Mouse (Mus musculus) adrenal gland, postnatal 25 days (tissue): ENCODE measurements around the gene Ank3. TPM values are rescaled to one million over a fixed set of nuclear protein-coding genes. Genes with fewer than 3 reads are reported as not detected.

Experiments
- DNase-seq: peaks from one replicate; pipeline ENCODE4 v3.0.0; 2021; ENCODE audit warnings: mixed read lengths
- total RNA-seq: library from RNA; stranded (reverse); gene quantifications from 2 replicates; pipeline ENCODE4 v1.2.3, GENCODE M21; 2021

The Ank3 gene
- total RNA-seq, 1 experiment from 2014 or later, result 18.2 TPM

GRCm38 (mm10) chr10:70004058-70004457, 605.5 kb downstream of the Ank3 start:
- no peak for DNase-seq

DNA sequence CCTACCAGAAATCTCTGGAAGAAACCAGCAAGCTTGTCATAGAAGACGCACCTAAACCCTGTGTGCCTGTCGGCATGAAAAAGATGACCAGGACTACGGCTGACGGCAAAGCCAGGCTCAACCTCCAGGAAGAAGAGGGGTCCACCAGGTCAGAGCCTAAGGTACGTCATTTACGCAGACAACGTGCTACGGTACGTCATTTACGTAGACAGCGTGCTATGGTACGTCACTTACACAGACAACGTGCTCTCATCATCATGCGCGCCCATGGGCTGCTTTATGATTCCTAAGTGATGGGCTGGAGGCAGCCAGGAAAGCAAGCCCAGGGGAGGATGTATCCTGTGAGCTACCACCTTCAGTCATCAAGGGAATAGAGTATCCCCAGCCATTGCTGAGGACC, 606.3 kb downstream of the Ank3 start:
- no peak for DNase-seq

DNA sequence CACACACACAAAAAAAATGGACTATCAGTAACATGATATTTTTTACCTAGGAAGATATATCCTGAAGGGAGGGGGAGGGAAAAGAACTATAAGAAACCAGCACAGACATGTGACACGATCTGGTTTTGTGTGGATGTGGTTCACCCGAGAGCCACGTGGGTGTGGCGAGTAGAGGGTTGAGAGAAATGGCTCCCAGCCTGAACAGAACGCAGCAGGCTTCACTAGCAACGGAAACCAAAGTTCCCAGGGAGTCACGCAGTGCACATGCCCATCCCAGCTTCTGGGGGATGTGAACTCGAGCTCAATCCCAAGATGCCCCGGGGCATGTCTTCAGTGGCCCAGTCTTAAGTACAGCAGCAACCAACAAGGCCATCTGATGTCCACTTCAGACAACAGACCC, 607.8 kb downstream of the Ank3 start:
- DNase-seq, result no peak

DNA sequence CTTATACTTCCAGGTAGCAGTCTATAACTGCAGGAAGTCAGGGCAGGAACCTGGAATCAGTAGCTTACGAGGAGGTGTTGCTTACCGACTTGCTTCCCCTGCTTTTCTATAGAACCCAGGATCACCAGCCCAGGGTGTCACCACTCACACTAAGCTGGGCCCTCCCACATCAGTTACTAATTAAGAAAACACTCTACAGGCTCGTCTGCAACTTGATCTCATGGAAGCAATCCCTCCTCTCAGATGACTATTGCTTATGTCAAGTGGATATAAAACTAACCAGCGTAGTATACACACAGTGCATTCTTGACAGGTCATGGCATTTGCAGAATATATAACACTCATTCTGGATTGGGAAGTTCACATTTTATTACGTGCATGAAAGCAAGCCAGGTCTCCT, 613.2 kb downstream of the Ank3 start:
- DNase-seq, result no peak

- DNase-seq, result no peak
These were observed 615.4 kb downstream of the Ank3 start for GRCm38 (mm10) chr10:70013931-70014330.

GRCm38 (mm10) chr10:70015201-70015600, 616.6 kb downstream of the Ank3 start:
- peak; percentile 26 for DNase-seq

- DNase-seq, result no peak
These were observed 620.1 kb downstream of the Ank3 start for GRCm38 (mm10) chr10:70018691-70019090.

- peak; percentile 84 for DNase-seq
These were observed 623.1 kb downstream of the Ank3 start for GRCm38 (mm10) chr10:70021667-70022066.

DNA sequence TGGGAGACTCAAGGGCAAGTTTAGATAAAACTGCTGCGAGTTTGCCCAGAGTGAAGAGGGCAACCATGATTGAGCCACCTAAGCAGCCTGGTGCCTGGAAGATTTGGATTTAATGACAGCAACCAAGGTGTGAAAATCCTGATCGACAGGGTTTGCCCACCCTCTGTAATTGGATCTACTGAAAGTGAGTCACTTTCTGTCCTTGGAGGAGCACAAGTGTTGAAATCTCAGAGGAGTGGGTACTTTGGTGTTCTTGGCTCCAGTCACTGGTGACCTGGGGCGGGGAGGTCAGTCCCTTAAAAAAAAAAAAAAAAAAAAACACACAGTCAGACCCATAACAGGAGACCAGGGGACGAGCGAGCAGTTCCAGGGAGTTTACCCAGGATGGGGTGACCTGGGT, 624.0 kb downstream of the Ank3 start:
- DNase-seq, result no peak

DNA sequence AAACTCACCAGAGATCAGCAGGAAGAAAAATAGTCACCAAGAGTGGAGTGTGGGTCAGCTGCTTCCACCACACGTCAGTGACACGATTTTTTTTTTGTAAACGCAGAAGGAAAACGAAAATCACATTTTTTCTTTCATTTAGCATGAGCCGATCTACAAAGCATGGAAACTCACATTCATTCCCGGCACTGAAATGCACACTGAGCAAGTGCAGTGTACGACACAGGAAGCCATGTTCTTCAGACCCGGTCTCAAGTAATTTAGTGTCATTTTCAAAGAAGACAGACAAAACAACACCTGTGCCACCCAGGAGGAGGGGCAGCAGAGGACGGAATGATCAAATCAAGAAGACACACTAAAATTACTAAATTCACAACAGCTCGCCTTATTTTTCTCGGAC, 625.3 kb downstream of the Ank3 start:
- DNase-seq, result no peak

DNA sequence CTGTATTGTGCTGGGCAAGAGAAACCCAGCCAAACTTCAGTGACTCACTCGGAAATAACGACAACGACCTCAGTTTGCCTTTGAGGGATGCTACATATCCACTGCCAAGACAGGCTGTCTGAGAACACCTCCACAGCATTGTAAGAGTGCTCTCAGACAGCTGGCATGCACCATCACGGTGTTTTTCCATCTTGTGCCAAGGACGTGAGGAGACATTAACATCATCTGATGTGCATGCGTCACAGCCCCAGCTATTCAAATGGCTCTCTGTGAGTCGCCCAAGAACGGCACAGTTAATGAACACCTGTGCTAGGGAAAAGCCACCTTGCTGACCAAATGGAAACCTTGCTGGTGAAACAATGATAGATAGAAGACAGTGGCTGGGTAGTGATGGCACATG, 633.4 kb downstream of the Ank3 start:
- peak; percentile 31 for DNase-seq

DNA sequence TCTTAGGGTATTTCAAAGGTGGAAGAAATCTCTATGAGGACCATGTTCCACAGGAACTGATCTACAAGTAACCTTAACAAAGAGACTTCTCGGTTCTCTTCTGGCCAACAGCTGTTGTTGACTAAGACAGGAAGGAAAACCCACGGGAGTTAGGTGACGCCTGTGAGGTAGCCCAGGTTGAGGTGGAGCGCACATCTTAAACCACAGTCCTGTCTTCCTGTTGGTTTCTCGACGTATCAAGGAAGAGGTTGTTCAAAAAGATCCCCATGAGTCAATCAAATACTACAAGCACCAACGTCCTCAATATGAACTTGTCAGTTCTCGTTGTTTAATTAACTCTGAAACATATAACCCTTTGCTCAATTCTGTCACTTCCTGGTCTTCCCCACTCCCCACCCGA, 634.4 kb downstream of the Ank3 start:
- no peak for DNase-seq

DNA sequence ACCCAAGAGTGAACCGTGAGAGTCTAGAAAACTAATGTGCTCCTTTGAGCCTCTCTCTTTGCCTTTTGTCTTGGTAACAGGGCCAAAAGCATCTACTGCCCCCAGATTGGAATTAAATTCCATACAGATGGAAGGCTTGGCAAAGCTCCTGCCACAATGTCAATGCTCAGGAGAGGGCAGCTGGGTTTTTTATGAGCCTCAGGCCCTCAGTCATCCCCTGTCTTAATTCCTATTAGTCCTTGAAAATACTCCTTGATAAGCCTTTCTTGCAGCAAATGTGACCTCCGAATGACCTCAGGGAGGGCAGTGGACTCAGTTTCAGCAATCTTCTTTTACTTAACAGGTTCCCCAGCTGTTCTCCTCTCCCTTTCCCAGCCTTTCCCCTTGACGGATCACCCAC, 635.3 kb downstream of the Ank3 start:
- DNase-seq, result no peak

- DNase-seq, result no peak
These were observed 641.3 kb downstream of the Ank3 start for GRCm38 (mm10) chr10:70039871-70040291.

DNA sequence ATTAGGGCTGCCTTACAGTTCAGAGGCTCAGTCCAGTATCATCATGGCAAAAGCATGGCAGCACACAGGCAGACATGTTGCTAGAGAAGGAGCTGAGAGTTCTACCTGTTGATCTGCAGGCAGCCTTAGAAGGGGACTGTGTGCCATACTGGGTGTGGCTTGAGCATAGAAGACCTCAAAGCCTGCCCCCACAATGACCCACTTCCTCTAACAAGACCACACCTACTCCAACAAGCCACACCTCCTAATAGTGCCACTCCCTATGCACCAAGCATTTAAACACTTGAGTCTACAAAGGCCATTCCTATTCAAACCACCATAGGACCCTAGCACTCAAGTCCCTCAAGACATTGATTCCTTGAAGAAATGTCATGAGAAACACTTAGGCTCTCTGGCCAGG, 643.0 kb downstream of the Ank3 start:
- no peak for DNase-seq

GRCm38 (mm10) chr10:70045722-70046121, 647.1 kb downstream of the Ank3 start:
- no peak for DNase-seq

GRCm38 (mm10) chr10:70049771-70050170, 651.2 kb downstream of the Ank3 start:
- no peak for DNase-seq

DNA sequence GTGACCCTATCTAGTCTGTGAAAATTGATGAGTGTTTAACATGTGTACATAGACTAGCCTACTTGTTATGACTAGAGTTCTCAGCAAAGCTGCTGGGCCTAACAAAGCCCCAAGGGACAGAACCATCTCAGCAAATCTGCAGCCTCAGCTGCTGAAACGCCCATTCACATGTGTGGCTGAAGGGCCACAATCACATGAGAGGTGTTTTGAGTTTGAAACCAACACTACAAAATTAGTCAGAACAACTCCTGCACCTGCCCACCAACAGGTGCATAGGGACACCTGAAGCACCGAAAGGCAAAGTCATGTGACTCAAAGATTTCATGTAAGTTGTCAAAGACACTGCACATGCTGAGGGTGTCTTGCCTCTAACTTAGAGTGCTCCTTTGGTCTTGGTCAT, 656.7 kb downstream of the Ank3 start:
- DNase-seq, result no peak

- peak; percentile 26 for DNase-seq
These were observed 658.5 kb downstream of the Ank3 start for GRCm38 (mm10) chr10:70057064-70057463.

- DNase-seq, result no peak
These were observed 661.6 kb downstream of the Ank3 start for GRCm38 (mm10) chr10:70060021-70060688.

DNA sequence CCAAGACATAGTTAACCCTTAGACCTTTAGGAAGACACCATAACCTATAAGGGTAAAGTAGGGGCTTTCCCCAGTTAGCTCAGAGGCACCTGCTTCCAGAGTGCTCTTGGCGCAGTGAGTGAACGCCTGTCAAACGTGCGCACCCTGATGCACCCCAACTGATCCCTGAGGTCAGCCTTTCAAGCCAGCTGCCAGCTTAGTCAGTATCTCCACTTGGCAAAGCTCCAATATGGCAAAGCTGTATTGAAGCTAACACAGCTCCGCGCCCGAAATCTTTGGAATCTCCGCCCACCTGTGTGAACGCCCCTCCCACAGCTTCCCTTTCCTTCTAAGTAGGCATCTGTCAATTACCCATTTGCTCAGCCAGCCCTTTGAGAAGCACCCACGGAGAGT, 662.1 kb downstream of the Ank3 start:
- peak; percentile 23 for DNase-seq

- no peak for DNase-seq
These were observed 665.4 kb downstream of the Ank3 start for GRCm38 (mm10) chr10:70063881-70064555.

DNA sequence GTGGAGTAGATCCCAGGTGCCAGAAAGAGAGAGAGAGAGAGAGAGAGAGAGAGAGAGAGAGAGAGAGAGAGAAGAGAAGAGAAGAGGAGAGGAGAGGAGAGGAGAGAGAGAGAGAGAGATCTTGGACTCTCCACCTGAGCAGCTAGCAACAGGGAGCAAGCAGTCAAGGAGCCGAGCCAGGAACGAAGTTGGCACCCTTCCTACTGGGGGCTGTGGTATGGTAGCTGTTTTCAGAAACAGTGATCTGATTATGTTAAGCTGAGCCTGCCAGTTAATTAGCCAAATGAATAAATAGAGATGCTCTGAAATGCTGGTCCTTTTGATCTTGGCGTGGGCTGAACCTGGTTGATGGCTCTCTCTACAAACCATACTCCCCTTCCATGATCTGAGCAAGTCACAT, 666.6 kb downstream of the Ank3 start:
- DNase-seq, result no peak

GRCm38 (mm10) chr10:70066497-70067168, 668.1 kb downstream of the Ank3 start:
- DNase-seq, result no peak
